Mouse (Mus musculus) lung, adult 2 months (tissue): ENCODE measurements around the gene 2010111I01Rik. TPM values are rescaled to one million over a fixed set of nuclear protein-coding genes. Genes with fewer than 3 reads are reported as not detected.

Experiments
- DNase-seq: peaks from one replicate; pipeline ENCODE4 v3.0.0; 2022
- H3K4me1 ChIP-seq: fragments of 200-500 bp; 2 replicates; pipeline ENCODE4 v1.6.1; 2011; ENCODE audit warnings: low read length; ENCODE audit not compliant: control insufficient read depth, insufficient read depth
- H3K4me3 ChIP-seq: fragments of 200-500 bp; replicated peaks from 2 replicates; pipeline ENCODE3; 2011; ENCODE audit warnings: low read depth, mild to moderate bottlenecking, control low read depth, low read length; ENCODE audit errors: extremely low read depth
- CTCF ChIP-seq: fragments of 200-500 bp; IDR thresholded peaks from 2 replicates; pipeline ENCODE4 v1.5.1; 2011; ENCODE audit warnings: mild to moderate bottlenecking, low read length, control low read depth; ENCODE audit not compliant: insufficient read depth
- POLR2A ChIP-seq: fragments of 200-500 bp; IDR thresholded peaks from 2 replicates; pipeline ENCODE4 v1.6.1; 2011; ENCODE audit warnings: low read depth, mild to moderate bottlenecking, control low read depth, low read length, borderline replicate concordance; ENCODE audit errors: extremely low read depth
- WGBS: fragments of 180-500 bp; shearing (Covaris S2); methylation state at CpG from one replicate; pipeline ENCODE4 v1.1.7; 2018; 5-methylcytosine and 5-hydroxymethylcytosine counted together
- polyA plus RNA-seq: library from polyadenylated mRNA; depleted of rRNA; stranded (reverse); fragments of >200 nt; gene quantifications from 2 replicates; pipeline ENCODE4 v1.2.3, GENCODE M21; 2012

The 2010111I01Rik gene
- polyA plus RNA-seq, 1 experiment, result 143 TPM

DNA sequence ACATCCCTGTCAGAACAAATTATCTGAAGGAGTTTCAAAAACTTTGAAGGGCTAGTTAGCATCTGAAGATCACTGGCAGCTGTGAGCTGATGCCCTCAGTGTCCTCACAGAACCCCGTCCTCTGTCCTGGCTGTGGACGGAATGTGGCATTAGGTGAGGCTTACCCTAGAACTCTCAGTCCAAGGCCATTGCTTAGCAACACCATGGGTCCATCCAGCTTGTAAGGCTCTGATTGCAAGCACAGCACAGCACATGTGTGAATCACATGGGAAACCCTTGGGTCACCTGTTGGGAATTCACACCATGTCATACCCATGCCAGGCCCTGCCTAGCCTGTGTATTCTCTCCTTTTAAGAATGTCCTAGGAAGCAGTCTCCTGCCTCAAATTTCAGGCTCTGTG is 332.3 kb downstream of the 2010111I01Rik start:
- peaks cover 17% of the 10 kb centered on the region for H3K4me1 ChIP-seq
- H3K4me3 ChIP-seq, result no peak overlapping the region
- no peak for DNase-seq
- WGBS, result 83% methylated on average over 2 of the region's 2 CpGs
- TF ChIP-seq POLR2A, result no peak
- TF ChIP-seq CTCF, result no peak

DNA sequence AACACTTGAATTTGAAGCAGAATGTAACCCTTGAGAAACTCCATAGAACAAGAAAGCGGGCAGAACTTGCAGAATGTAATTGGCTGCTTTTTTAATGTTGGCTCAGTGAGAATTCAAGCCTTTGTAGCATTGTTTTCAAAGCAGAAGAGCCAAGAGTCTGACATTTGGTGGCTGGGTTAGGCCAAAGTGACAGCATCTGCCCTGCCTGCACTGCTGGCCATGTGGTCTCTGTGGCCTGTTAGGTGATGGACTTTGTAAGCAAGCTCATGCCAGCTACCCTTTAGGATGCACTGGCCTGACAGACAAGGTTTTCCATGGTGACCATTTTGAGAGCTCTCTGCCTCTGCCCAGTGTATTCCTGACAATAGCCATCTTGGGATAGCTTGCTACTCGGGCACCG is 333.2 kb downstream of the 2010111I01Rik start:
- Histone ChIP-seq H3K4me1 (peaks cover 17% of the 10 kb centered on the region), H3K4me3 (no peak overlapping the region)
- 89% methylated on average over 3 of the region's 3 CpGs for WGBS
- no peak for DNase-seq
- TF ChIP-seq POLR2A (no peak), CTCF (no peak)

- DNase-seq, result no peak
- 74% methylated on average over 5 of the region's 5 CpGs for WGBS
- Histone ChIP-seq H3K4me1 (peaks cover 10% of the 10 kb centered on the region), H3K4me3 (no peak overlapping the region)
- TF ChIP-seq CTCF (no peak), POLR2A (no peak)
Observed at GRCm38 (mm10) chr13:63298931-63299330, 334.2 kb downstream of the 2010111I01Rik start.

GRCm38 (mm10) chr13:63300929-63301328 is 336.2 kb downstream of the 2010111I01Rik start:
- no peak overlapping the region for H3K4me3 ChIP-seq
- H3K4me1 ChIP-seq, result peaks cover 6% of the 10 kb centered on the region
- DNase-seq, result no peak
- TF ChIP-seq POLR2A (no peak), CTCF (no peak)
- WGBS, result 67% methylated on average over 7 of the region's 7 CpGs

DNA sequence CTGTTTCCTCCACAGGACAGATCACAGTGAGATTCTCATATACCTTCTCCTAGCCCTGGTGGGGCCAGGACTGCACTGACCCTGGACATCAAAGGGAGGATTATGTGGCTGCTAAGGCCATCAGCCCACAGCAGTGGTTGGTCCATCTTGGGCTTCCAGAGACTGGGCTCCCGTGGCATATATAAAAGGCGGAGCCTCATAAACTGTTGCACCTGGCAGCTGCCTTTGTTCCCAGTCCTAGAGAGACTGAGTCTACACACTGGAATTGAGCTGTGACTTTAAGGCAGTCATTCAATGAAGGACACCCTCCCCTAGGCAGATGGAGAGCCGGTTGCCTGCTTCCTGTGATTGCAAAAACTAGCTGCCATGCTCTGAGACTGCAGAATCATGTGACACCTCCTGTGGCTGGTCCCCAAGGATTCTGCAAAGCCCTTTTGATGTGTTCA is 337.1 kb downstream of the 2010111I01Rik start:
- no peak for TF ChIP-seq CTCF
- no peak for TF ChIP-seq POLR2A
- peaks cover 6% of the 10 kb centered on the region for H3K4me1 ChIP-seq
- no peak for DNase-seq
- no peak overlapping the region for H3K4me3 ChIP-seq
- WGBS, result 47% methylated on average over 3 of the region's 3 CpGs

DNA sequence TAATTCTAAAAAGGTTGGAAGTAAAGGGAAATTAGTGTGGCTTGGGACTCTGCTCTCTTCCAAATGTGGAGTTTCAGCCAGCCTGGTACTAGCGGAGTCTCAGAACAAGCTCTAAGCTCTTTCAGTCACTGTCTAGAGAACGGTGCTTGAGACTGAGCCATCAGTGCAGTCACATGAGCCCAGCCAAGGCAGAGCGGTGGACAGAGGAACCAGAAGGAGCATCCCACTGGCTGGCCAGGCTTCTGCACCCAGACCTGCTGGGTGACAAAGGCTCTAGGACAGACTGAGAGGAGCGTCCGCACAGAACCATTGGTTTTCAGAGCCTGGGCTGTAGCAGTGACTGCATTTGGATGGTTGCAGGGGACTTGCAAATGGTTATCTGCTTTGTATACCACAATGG is 337.7 kb downstream of the 2010111I01Rik start:
- no peak for DNase-seq
- no peak for TF ChIP-seq POLR2A
- TF ChIP-seq CTCF, result no peak
- H3K4me3 ChIP-seq, result no peak overlapping the region
- 82% methylated on average over 5 of the region's 5 CpGs for WGBS
- H3K4me1 ChIP-seq, result peaks cover 6% of the 10 kb centered on the region

DNA sequence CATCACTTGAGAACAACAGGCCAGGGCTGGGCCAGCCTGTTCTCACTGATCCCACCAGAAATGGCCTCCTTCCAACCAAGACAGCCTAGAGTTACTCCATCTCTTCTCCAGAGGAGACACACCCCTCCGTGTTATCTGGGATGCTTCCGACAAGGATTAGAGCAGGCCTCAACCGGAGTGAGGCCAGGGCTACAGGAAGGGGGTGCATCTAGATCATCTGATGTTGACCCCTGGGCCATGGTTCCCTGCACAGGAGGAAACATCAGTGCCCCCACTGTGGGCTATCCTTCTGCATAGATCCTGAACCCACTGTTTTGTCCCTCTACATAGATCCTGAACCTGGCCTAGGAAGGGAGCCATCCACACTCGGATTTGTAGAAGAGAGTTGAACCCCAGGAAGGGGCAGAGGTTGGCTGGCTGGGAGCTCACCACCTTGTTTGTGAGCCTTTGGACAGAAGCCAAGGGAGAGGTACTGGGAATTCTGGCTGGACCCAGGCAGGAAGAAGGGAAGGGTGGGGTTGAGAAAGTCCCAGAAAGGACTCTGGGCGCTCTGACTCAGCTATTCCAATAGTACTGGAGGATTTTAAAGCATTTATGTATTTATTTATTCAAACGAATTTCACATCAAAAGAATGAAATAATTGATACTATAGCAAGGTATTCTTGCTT is 339.6 kb downstream of the 2010111I01Rik start:
- DNase-seq, result no peak
- H3K4me1 ChIP-seq, result peaks cover 6% of the 10 kb centered on the region
- no peak overlapping the region for H3K4me3 ChIP-seq
- TF ChIP-seq POLR2A (no peak), CTCF (no peak)
- 36% methylated on average over 6 of the region's 6 CpGs for WGBS

DNA sequence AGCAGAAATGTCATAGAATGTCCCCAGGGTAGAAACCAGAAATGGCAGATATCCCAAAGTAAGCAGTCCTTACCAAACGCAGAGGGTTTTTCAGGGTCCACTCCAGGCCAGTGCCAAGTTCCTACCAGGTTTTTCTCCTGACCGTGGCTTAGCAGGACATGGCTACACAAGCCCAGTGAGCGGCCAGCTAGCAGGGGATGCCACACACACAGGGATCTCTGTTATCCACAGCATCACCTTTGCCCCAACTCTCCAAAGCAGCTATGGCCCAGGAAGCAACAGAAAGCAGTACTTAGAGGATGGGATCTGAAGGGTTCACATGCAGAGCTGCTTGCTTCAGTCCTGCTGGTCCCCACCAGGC is 340.1 kb downstream of the 2010111I01Rik start:
- no peak for DNase-seq
- H3K4me3 ChIP-seq, result no peak overlapping the region
- peaks cover 6% of the 10 kb centered on the region for H3K4me1 ChIP-seq
- 36% methylated on average over 3 of the region's 3 CpGs for WGBS
- no peak for TF ChIP-seq CTCF
- TF ChIP-seq POLR2A, result no peak

DNA sequence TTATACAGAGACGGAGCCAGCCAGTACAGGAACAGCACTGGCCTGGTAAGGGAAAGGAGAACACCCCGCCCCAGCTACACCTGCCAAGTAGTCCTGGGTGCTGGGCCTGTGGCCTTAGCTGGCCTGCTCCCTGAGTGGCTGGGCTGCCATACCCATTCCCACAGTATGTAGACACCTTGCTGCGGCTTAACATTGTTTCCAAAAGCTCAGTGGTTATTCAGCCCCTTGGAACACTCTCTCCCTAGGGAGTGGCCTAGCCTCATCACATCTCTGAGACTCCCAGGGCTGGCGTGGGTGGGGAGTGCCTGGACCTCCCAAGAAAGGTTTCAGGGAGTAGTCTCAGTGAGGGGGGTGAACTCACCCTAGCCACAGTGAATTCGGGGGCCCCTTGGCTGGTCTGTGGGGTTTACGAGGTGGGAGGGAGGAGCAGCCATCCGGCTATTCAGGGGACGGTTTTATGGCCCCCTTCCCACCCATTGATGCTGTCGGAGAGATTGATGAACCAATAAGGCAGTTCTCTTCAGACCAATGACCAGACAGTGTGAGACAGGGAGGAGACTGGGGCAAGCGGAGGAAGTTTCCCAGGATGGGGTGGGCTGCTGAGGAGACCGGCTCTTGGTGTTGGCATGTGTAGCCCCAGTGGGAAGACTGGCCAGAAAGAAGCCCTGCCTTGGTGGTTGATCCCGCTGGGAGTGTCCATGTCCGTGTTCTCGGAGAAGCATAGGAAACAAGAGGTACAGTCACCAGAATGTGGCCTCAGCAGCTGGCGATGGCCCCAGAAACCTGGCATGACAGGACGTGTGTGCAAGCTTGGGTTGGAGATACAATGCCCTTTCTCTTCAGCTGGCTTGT is 340.7 kb downstream of the 2010111I01Rik start:
- TF ChIP-seq POLR2A, result no peak
- no peak for TF ChIP-seq CTCF
- Histone ChIP-seq H3K4me1 (peaks cover 6% of the 10 kb centered on the region), H3K4me3 (no peak overlapping the region)
- no peak for DNase-seq
- WGBS, result 59% methylated on average over 16 of the region's 16 CpGs
